Mouse (Mus musculus) olfactory bulb, adult 2 months (tissue): ENCODE measurements around the gene Zfp512.

Source experiments
- CTCF ChIP-seq: fragments of 200-500 bp; IDR thresholded peaks from 2 replicates; pipeline ENCODE4 v1.5.1; 2012; ENCODE audit warnings: low read depth, mild to moderate bottlenecking, low read length, moderate library complexity; ENCODE audit not compliant: insufficient read depth
- POLR2A ChIP-seq: fragments of 200-500 bp; IDR thresholded peaks from 2 replicates; pipeline ENCODE4 v1.6.1; 2012; ENCODE audit warnings: mild to moderate bottlenecking, low read depth, low read length, moderate library complexity; ENCODE audit not compliant: insufficient read depth

GRCm38 (mm10) chr5:31527117-31527680 is 75.0 kb downstream of the Zfp512 start:
- TF ChIP-seq CTCF = no peak
- TF ChIP-seq POLR2A = no peak
